Mouse (Mus musculus) embryonic facial prominence, embryonic 12.5 days (tissue): ENCODE data around the gene Try10. TPM values are rescaled to one million over a fixed set of nuclear protein-coding genes. Genes with fewer than 3 reads are reported as not detected.
"Not testable (repeated sequence)": the region's sequence is repeated elsewhere in the genome, so short reads cannot be mapped to it uniquely, and the experiment has no call there.

ENCODE experiments used
- ATAC-seq: fragments of 200-750 bp; cut with Nextera tagmentation; 2 replicates; pipeline ENCODE4 v1.8.0; 2017; ENCODE audit not compliant: insufficient number of reproducible peaks, insufficient read depth, low FRiP score, low TSS enrichment
- H3K27ac ChIP-seq: fragments of 300-500 bp; sonication (generic); 2 replicates; pipeline ENCODE4 v1.5.1; 2016; ENCODE audit warnings: mild to moderate bottlenecking
- H3K27me3 ChIP-seq: fragments of 300-500 bp; sonication (generic); 2 replicates; pipeline ENCODE4 v1.6.1; 2016; ENCODE audit warnings: mild to moderate bottlenecking, moderate library complexity
- H3K36me3 ChIP-seq: fragments of 300-500 bp; sonication (generic); 2 replicates; pipeline ENCODE4 v1.6.1; 2016; ENCODE audit warnings: mild to moderate bottlenecking
- H3K4me1 ChIP-seq: fragments of 300-500 bp; sonication (generic); 2 replicates; pipeline ENCODE4 v1.6.1; 2016
- H3K4me2 ChIP-seq: fragments of 300-500 bp; sonication (generic); replicated peaks from 2 replicates; pipeline ENCODE4 v1.6.1; 2016; ENCODE audit warnings: mild to moderate bottlenecking, moderate library complexity
- H3K4me3 ChIP-seq: fragments of 300-500 bp; sonication (generic); 2 replicates; pipeline ENCODE4 v1.5.1; 2016; ENCODE audit warnings: mild to moderate bottlenecking
- H3K9ac ChIP-seq: fragments of 300-500 bp; sonication (generic); 2 replicates; pipeline ENCODE4 v1.6.1; 2016; ENCODE audit warnings: mild to moderate bottlenecking, moderate library complexity
- H3K9me3 ChIP-seq: fragments of 300-500 bp; sonication (generic); 2 replicates; pipeline ENCODE4 v1.6.1; 2016; ENCODE audit warnings: mild to moderate bottlenecking, moderate library complexity
- WGBS: fragments of 180-500 bp; shearing (Covaris S2); methylation state at CpG from one replicate; pipeline ENCODE4 v1.1.7; 2016; 5-methylcytosine and 5-hydroxymethylcytosine counted together
- polyA plus RNA-seq: library from polyadenylated mRNA; unstranded; fragments of >200 nt; fragmentation: Nextera tagmentation; extraction: Ambion mirVana; gene quantifications from 2 replicates; pipeline ENCODE4 v1.2.1, GENCODE M21; 2016

Gene Try10
- not detected in 2 replicates for polyA plus RNA-seq

DNA sequence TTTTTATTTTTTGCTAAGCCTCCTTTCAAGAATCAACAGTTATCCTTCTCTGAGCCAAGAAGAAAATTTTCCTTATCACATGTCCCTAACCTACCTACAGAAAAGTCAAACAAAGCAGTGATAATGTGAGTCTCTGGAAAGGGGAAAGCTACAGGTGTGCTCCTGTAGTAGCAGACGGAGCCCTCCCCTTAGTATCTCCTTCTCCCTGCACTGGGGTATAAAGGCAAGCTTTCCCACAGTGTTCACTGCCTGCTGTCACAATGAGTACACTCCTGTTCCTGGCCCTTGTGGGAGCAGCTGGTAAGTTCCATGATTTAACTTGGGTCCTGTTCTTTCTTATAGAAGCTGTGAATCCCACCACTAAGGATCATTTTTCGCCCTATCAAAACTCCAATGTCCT is at the start of gene Try10:
Gene Try10, plus strand, starts transcription at position 174 of the 400 bp plus-strand sequence.
- no peaks in the 10 kb centered on the region for H3K9me3 ChIP-seq
- ATAC-seq, result no peak
- 83% methylated on average over 2 of the region's 2 CpGs for WGBS
- H3K36me3 ChIP-seq, result no peaks in the 10 kb centered on the region
- no peak within 1 kb of the TSS for H3K27ac ChIP-seq
- no peak within 1 kb of the TSS for H3K9ac ChIP-seq
- H3K4me1 ChIP-seq, result no peaks in the 10 kb centered on the region
- H3K4me3 ChIP-seq, result no peak within 1 kb of the TSS
- H3K27me3 ChIP-seq, result no peaks in the 10 kb centered on the region
- no peak within 1 kb of the TSS for H3K4me2 ChIP-seq

DNA sequence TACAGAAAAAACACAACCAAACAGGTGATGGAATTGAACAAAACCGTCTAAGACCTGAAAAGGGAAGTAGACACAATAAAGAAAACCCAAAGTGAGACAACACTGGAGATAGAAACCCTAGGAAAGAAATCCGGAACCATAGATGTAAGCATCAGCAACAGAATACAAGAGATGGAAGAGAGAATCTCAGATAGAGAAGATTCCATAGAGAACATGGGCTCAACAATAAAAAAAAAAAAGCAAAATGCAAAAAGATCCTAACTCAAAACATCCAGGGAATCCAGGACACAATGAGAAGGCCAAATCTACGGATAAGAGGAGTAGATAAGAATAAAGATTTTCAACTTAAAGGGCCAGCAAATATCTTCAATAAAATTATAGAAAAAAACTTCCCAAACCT is 37.2 kb upstream of the Try10 start, which contains the start of gene Try5:
Gene Try5, minus strand, starts transcription at position 101 of the 400 bp plus-strand sequence.
- WGBS, result 73% methylated on average over 3 of the region's 3 CpGs
- H3K4me2 ChIP-seq, result not testable (repeated sequence)

DNA sequence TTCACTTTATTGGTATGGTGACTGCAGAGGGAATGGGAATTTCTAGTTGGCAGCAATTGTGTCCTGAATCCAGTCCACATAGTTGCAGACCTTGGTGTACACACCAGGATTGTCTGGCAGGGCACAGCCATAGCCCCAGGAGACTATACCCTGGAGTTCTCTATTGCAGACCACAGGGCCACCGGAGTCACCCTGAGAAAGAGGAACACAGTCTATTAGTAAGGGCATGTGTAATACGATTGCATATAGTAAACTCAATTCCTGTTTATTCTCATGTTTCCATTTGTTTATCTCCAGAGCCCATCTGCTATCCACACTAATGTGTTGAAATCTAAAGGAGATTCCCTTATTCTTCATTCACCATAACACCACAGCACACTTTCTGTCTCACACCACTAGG is 19.9 kb downstream of the Try10 start:
- H3K4me2 ChIP-seq, H3K36me3 ChIP-seq, H3K4me3 ChIP-seq, ATAC-seq, H3K9ac ChIP-seq, H3K9me3 ChIP-seq, H3K27ac ChIP-seq, H3K27me3 ChIP-seq, H3K4me1 ChIP-seq: not testable (repeated sequence)
- 72% methylated on average over 2 of the region's 2 CpGs for WGBS

More for the DNA sequence above, 37.2 kb upstream of the Try10 start, which contains the start of gene Try5:
- not testable (repeated sequence) for H3K36me3 ChIP-seq, H3K27me3 ChIP-seq, H3K27ac ChIP-seq, H3K9me3 ChIP-seq, H3K4me1 ChIP-seq, H3K4me3 ChIP-seq, ATAC-seq, H3K9ac ChIP-seq

DNA sequence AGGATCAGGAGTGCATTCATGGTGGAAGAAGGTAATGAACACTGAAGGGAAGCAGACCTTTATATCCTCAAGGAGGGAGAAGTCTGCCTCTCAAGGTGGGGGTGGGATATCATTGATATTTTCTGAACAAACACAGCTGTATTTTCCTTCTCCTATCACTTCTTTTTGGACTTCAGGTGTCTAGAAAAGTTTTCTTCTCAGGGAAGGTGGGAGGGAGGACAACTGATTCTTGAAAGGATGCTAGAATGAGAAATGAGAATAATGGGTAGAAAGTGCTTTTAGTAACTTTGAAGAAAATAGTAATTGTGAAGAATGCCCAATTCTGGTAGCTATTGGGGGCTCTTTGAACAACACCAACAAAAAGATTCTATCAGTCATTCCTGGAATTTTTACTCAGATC is 23.7 kb downstream of the Try10 start, which contains the start of gene Prss3:
Gene Prss3, minus strand, starts transcription at position 101 of the 400 bp plus-strand sequence.
- H3K36me3 ChIP-seq, H3K4me3 ChIP-seq, ATAC-seq, H3K4me2 ChIP-seq, H3K9me3 ChIP-seq, H3K27ac ChIP-seq, H3K4me1 ChIP-seq, H3K9ac ChIP-seq, H3K27me3 ChIP-seq: not testable (repeated sequence)

DNA sequence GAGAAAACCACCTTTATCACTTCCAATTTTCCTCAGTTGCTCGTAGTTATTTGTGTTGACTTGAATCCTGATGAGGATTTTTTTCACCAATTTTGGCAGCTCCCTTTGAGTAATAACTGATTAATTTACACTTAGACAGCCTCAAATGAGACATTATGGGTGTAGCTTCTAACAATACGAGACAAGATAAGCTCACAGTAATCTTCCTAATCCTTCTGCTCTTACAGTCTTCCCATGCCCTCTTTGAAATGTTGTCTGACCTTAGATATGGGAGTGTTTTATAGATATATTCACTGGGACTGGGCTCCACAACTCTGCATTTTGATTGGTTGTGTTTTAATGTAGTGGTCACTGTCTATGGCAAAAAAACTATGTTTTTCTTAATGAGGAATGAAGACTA is 32.9 kb downstream of the Try10 start:
- Histone ChIP-seq H3K9ac (no peak overlapping the region), H3K36me3 (no peaks in the 10 kb centered on the region), H3K9me3 (no peaks in the 10 kb centered on the region), H3K27me3 (no peaks in the 10 kb centered on the region), H3K4me3 (no peak overlapping the region), H3K27ac (no peak overlapping the region), H3K4me2 (no peak overlapping the region), H3K4me1 (no peaks in the 10 kb centered on the region)
- no peak for ATAC-seq
- 78% methylated on average over 2 of the region's 2 CpGs for WGBS

DNA sequence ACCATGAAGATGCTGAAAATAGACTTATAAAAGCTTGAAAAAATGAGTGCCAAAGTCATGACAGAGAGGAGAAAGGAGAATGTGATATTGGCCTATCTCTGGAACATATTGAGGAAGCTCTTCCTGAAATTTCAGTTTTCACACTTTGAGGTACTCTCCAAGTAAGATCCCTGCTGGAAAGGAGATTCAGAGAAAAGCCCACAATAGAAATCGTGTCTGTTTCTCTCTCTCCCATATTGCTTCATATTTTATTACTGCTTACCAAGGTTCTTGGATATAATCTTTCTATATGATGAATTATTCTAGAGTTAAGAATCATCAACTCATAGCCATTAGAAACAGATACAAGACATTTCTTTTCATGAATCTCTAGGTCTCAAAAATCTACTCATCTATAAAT is 37.7 kb downstream of the Try10 start:
- not testable (repeated sequence) for ATAC-seq, H3K27ac ChIP-seq
- WGBS, result 62% methylated on average over 1 of the region's 1 CpGs

DNA sequence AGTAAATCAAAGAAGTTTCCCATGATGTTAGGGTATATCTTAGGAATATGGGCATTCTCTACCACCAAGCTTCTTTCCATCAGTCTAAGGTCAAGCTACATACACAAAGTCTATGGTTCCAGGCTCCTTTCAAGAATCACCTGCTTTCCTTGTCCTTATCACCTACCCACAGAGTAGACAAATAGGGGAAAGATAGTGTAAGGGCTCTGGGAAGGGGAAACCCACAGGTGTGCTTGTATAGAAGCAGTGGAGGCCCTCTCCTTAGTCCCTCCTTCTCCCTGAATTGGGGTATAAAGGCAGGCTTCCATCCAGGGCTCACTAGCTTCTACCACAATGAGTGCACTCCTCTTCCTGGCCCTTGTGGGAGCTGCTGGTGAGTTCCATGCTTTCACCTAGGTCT is 38.2 kb downstream of the Try10 start, which contains the start of gene Gm5771:
Gene Gm5771, plus strand, starts transcription at position 301 of the 400 bp plus-strand sequence.
- not testable (repeated sequence) for H3K4me1 ChIP-seq, H3K4me2 ChIP-seq, ATAC-seq, H3K9ac ChIP-seq, H3K36me3 ChIP-seq, H3K27ac ChIP-seq, H3K27me3 ChIP-seq, H3K4me3 ChIP-seq, H3K9me3 ChIP-seq

More for the DNA sequence above, 37.7 kb downstream of the Try10 start:
- H3K4me3 ChIP-seq, H3K36me3 ChIP-seq, H3K4me1 ChIP-seq, H3K4me2 ChIP-seq, H3K9ac ChIP-seq, H3K9me3 ChIP-seq, H3K27me3 ChIP-seq: not testable (repeated sequence)

Other genes with a start within 250 kb of the Try10 start
- not detected in 2 replicates for gene Try4, start 51.8 kb upstream of the Try10 start, polyA plus RNA-seq
- not detected in 2 replicates for gene Try5, start 37.3 kb upstream of the Try10 start, polyA plus RNA-seq
- gene Prss3, start 23.6 kb downstream of the Try10 start, polyA plus RNA-seq, result 0.23 TPM in 1 of 2 replicates, not detected in the other
- gene Gm5771, start 38.3 kb downstream of the Try10 start, polyA plus RNA-seq, result not detected in 2 replicates
- 0.34 and 0.60 TPM in 2 replicates for gene Gm10334, start 92.0 kb downstream of the Try10 start, polyA plus RNA-seq
- not detected in 2 replicates for gene Prss1, start 104.8 kb downstream of the Try10 start, polyA plus RNA-seq
- not detected in 2 replicates for gene Prss2, start 167.7 kb downstream of the Try10 start, polyA plus RNA-seq